Mouse (Mus musculus): Measurements from ENCODE around the gene Scgb1b17.
"Not testable (repeated sequence)": the region's sequence is repeated elsewhere in the genome, so short reads cannot be mapped to it uniquely, and the experiment has no call there.

GRCm38 (mm10) chr7:33063149-33063548 is at the start of gene Scgb1b17:
- TF ChIP-seq CTCF (IDR thresholded peaks at IDR 0.05; ENCODE audit: borderline replicate concordance, control insufficient read depth, extremely low read depth, insufficient read depth, low read length, poor library complexity); POLR2A (IDR thresholded peaks at IDR 0.05; ENCODE audit: control insufficient read depth, extremely low read depth, insufficient read depth, low read length, poor library complexity): not testable (repeated sequence)
